Mouse (Mus musculus) neutrophil, adult 5-6 weeks (primary cell): Measurements from ENCODE around the gene Dars. TPM values are rescaled to one million over a fixed set of nuclear protein-coding genes. Genes with fewer than 3 reads are reported as not detected.

ENCODE experiments used
- ATAC-seq: fragments of 151-379, 151-347 bp; 2 replicates; pipeline ENCODE4 v1.8.0; 2017; ENCODE audit warnings: mild to moderate bottlenecking, moderate TSS enrichment; ENCODE audit not compliant: insufficient number of reproducible peaks, poor library complexity, low FRiP score, severe bottlenecking; ENCODE audit errors: extremely low read depth
- total RNA-seq: library from RNA; stranded (forward); fragments of 200-1000 nt; gene quantifications from 2 replicates; pipeline ENCODE4 v1.2.3, GENCODE M21; 2017

Dars gene
- total RNA-seq, 1 experiment from 2014 or later, result 69.4 TPM

DNA sequence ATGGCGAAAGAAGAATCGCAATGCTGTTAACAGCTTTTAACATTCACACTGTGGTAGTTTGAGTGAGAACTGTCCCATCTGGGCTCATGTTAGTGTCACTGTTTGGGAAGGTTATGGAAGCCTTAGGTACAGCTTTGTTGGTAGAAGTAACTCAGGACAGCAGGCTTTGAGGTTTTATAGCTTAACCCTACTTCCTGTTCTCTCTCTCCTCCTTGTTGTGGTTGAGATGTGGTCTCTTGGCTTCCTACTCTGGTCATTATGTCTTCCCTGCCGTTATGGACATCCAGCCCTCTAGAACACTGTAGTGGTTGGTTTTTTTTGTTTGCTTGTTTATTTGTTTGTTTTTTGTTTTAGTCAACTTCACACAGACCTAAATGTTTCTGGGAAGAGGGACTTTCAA is 18.8 kb upstream of the Dars start:
- ATAC-seq, result peak; percentile 58; the same call in 1 of the 2 replicates

DNA sequence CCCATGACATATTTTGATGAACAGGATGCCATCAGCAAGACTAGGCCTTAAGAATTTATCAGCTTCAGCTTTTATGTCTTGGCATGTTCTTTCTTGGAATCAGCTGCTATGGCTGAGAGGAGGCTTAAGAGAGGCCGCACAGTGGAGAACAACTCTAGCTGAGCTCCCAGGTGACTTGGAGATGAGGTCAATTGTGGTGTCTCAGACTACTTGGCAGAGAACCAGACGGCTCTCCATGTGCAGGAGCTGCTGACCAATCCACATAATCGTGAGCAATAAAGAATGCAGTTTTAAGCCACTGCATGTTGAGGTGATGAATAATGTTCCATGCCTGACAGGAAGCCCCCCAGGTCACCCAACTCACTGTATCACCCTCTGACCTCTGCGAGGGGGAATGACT is 18.4 kb upstream of the Dars start:
- ATAC-seq, result no peak

DNA sequence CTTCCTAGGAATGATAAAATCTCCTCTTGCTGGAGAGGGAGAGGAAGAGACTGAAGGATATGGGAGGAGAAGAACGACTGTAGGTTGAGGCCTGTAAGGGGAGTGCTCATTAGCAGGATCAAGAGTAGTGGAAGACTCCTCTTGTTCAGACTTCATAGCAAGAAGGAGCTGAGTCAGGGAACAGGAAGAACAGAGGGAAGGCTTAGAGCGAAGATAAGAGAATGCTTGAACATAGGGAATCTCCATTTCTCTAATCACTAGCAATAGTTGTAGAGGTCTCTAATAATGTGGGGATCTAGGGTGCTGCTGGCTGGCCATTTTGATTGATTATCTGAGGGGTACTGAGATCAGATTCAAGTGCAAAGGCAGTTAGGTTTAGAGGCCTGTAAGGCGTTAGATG is 7.8 kb upstream of the Dars start:
- no peak for ATAC-seq

DNA sequence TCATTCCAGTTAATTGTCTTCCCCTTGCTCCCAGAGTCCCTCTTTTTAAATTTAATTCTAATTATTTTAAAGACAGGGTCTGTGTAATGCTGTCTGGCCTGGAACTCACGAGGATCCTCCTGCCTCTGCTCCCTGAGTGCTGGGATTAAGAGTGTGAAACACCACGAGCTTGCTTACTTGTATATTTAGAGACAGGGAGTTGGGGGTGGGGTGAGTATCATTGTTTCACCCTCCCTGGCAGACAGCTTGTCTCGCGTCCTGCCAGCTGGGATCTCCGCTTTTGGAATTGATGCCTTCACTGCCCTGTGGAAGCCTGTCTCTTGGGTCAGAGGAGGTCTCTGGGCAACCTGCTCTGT is 343 bp upstream of the Dars start:
- ATAC-seq, result no peak

DNA sequence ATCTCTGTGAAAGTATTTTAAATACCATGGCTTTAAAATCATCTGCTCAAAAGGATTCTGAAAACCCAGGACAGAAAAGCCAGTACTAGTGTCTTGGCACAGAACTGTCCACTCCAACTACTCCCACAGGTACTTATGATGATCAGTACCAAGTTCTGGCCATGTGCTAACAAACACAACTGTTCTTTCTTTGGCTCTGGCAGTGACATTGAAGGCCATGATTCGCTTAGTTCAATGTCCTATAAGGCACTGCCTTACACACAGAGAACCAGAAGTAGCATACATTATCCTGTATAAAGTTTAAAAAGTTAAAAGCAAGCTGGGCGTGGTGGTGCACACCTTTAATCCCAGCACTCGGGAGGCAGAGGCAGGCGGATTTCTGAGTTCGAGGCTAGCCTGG is 6.0 kb downstream of the Dars start:
- ATAC-seq, result no peak

DNA sequence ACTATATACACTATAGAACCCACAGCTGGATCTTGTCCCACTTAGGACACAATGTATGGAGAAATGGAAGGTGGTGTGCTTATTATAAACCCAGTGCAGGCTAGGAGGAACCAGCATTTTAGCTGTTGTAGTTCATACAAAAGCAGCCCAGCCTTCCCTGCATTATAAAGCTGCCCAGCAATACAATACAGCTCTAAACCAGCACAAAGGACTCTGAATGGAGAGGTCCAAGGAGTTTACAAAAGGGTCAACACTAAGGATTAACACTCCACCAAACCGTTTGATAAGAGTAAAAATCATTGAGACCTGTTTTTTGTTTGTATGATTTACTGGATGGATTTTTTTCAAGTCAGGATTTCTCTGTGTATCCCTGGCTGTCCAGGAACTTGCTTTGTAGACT is 10.3 kb downstream of the Dars start:
- no peak for ATAC-seq

DNA sequence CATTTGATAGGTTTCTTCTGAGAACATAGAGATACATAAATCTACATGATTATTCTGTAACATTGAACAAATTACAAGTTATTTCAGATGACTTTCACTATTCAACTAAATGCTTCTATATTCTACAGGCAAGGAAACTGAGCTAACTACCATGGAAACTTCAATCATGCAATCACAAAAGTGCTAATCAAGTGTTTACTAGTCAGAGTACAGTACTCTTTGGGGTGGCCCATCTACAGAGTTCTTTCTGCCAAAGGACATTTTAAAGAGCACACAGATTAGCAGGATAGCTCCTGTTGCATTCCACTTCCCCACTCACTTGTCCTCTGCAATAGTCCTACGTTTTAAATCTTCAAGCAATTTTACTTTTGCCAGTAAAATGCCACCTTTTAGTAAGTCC is 11.5 kb downstream of the Dars start:
- ATAC-seq, result no peak

DNA sequence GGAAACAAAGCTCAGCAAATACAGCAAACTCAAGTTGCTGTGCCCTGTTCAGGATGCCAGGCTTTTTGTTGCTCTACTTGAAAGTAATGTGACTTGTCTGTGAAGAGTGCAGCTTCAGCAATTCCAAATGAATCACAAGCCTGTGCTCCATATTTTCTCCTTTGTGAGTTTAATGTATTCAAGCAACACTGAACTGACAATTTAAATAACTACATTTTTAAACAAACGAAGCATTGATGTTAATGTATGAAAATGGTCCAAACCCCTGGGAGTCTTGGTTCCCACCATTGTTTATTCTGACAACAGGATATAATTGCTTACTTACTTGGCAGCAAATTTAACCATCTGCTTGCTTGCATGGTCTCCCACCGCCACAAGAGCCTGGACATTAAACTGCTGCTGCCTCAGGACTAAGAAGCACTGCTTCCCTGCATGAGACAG is 12.1 kb downstream of the Dars start:
- no peak for ATAC-seq

DNA sequence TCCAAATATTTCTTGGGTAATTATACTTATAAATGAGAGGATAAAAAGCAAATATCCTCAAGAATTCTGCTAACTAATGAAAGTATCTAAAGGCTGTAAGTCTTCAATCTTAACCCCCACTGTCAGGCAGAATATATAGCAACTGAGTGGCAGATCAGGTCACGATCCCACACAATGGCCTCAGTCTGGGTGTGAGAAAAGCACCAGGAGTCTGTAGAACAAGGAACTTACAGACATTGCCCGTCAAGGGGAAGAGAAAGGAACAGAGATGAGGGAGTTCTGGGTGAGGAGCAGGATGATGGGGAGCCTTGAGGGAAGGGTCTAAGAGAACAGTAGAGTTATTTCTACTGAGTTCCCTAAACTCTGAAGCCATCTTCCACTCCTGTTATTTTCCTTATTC is 16.2 kb downstream of the Dars start:
- no peak for ATAC-seq

DNA sequence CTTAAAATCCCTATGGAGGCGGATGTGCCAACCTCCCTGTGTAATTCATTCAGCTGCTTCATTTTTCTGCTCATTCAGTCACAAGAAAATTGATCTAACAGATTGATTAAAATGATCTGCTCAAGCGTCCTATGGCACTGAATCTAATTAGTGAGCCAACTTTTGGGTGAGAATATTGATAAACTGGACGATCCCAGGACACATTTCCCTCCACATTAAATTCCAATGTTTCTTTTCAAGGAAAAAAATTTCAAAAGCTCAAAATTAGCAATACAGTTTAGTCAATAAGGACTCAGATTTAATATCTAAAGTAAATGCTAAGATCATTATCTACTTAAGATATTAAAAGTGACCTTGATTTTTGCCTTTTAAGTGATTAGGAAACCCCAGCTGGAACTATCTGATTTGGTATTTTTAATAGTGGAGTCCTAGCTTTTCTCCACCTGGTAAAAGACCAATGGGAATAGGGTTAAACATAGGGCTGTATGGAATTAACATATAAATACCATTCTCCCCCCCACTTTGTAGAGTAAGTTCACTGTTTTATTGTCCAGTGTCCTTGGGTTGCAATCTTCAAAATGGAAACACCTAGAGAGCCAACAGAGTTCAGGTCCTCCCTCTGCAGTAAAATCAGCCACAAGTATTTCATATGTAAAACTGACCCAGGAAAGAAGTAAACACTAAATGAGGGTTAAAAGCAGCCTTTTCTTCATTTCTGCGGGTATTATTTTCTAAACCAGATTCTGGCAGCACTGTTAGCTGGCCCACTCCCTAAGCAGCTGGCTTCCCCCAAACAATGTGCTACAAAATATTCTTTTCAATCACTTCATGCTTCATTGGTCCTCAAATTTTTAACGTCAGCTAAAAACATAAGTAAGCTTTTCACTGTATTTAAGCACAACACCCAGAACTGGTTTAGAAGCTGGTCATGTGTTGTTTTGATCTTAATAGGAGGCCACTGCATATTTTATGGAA is 16.9 kb downstream of the Dars start:
- no peak for ATAC-seq

DNA sequence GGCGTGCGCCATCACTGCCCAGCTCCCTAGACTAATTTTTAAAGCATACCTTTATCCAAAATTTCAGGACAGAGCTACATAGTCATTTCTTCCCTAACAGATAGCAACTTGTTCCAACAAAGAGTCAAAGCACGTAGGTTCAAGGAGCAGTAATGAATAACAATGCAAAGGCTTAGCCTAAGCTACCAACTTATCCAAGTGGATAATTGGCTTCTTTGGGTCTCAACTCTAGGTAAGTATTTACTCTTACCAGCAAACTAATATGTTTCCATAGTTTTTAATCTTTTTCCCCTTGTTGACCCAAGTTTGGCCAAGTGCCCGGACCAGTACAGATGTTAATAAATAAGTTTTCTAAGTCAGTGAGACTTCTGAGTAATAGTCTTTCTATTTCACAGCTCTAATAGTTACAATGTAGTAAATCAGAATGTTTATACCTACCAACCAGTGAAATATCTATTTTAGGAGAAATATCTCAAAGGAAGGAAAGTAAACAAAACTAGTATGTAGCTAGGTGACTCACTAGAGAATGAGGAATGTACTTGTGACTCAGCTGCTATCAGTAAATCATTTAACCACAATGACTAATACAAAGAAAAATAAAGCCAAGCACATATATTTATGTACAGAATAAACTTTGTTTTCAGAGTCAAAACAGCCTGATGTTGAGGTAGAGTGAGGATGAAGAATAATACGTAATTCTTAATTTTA is 18.3 kb downstream of the Dars start:
- ATAC-seq, result no peak

DNA sequence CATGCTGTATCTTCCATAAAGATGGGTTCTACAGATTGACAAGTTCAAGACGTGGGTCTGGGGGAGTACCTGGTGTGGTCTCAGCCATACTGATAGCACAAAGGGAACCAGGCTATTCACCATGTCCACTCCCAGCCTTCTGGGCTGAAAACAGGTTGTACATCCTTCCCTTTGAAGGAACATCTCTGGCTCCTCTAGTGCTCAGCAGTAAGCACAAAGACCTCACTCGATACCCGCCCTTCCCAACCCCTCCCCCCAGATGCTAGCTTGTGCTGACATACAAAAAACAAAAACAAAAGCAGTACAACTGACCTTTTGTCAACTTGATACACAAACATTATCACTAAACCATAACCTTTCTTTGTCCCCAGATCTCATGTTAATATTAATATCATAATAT is 22.5 kb downstream of the Dars start:
- ATAC-seq, result no peak

DNA sequence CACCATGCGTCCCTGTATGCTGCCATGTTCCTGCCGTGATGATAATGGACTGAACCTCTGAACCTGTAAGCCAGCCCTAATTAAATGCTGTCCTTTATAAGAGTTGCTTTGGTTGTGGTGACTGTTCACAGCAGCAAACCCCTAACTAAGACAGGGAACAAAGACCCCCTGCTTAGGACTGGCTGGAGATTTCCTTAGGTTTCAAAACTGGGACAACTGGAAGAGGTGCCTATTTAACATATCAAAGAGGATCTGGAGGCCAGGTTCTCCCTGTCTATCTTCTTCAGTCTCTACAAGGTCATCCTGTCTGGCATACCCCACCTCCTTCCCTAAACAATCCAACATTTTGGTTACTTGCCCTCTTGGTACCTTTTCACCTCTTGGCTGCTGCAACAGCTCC is 24.8 kb downstream of the Dars start:
- ATAC-seq, result no peak

DNA sequence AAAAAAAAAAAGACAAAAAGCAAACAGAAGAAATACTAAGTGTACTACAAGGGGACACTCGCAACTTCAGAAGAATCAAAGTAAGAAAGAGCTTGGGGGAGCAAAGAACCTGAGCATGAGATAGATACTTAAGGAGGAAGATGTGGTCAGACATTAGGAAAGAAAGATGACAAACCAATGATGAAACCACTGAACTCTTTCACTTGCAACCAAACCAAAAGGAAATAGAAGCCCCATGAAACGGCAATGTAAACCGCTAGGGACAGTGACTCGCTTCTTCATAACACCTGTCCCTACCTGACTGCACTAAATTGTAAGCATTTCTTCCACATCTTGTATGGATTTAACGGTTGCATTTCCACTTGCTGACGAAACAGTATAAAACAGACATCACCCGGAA is 30.7 kb downstream of the Dars start:
- ATAC-seq, result peak; percentile 74

DNA sequence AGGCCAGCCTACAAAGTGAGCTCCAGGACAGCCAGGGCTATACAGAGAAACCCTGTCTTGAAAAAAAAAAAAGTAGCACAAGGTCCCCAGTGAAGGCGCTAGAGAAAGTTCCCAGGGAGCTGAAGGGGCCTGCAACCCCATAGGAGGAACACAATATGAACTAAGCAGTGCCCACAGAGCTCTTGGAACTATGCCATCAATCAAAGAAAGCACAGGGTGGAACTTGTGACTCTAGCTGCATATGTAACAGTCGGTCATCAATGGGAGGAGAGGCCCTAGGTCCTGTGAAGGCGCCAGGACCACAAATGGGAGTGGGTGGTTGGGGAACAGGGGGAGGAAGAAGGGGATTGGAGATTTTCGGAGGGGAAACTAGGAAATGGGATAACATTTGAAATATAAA is 40.3 kb downstream of the Dars start:
- ATAC-seq, result no peak

DNA sequence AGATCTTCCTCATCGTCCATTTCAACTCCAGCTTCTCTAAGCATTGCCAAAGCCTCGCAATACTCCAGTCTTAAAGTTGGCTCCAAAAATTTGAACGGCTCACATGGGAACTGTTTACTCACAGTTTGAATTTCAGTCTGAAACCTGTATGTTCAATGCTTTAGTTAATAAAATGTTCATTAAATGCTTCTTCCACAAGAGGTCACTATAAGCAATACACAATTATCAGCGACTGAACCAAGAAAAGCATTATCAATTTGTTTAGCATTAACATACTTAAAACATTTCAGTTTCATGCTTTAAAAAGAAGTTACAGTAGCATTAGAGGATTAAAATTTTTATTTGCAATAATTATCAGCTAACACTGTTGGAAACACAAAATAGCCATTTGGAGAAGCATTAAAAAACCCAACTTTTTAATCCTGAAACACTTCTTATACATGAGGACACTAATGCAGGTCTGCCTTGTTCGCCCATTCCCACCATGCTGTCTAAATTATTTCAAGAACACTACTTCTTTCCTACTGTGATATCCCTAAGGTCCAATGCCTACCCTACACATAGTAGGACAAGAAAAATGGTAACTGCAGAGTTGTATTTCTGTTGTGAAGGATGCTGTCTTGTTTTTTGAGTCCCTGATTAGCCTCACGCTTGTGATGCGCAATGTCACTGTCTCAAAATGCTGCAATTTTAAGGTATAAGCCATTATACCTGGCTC is 44.9 kb downstream of the Dars start:
- no peak for ATAC-seq

DNA sequence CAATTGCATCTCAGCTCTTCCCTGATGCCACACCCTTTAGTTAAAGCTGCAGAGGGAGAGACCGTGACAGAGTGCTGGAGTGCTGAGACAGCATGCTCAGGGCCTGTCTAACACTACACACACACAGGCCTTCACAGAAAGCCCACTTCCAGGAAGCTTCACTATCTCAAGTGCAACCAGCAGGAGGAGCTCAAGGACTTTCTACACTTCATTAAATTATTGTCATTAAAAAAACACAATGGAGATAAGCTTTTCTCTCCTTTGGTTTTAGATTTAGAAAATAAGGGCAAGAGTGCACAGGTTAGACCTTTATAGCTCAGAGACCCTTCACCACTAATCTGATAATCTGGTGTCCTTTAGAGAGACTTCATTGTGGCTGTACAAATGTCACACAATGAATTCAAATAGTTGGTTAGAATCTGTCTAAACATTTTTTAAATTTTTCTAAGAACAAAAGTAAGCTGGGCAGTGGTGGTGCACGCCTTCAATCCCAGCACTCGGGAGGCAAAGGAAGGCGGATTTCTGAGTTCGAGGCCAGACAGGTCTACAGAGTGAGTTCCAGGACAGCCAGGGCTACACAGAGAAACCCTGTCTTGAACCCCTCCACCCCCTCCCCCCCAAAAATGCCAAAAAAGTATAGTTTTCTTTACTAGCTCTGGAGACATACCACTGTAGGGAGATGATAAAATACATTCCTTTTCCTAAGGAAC is 48.3 kb downstream of the Dars start:
- ATAC-seq, result peak; percentile 67

DNA sequence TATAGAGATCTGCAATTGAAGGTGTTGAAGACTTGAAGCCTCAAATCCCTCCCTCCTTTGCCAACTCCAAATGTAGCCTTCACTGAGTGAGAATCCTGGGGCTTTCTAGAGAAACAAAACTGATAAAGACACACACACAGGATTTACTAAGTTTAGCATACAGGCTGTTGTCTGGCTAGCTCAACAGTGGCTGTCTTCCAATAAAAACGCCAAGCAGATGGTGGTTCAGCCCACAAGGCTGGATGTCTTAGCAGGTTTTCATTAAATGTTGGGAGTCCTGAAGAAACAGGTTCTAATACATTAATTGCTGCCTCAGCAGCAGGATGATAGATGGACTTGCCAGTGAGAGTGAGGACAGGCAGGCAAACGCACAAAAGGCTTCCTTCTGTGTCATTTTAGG is 56.6 kb downstream of the Dars start:
- ATAC-seq, result no peak
